Mouse (Mus musculus) lung, postnatal 0 days (tissue): ENCODE measurements around the gene Cpm. TPM values are rescaled to one million over a fixed set of nuclear protein-coding genes. Genes with fewer than 3 reads are reported as not detected.

Experiments
- ATAC-seq: fragments of 200-750 bp; cut with Nextera tagmentation; 2 replicates; pipeline ENCODE4 v1.8.0; 2017; ENCODE audit warnings: moderate library complexity
- DNase-seq: peaks from one replicate; pipeline ENCODE4 v3.0.0-alpha.2; 2016; ENCODE audit warnings: low spot score
- H3K27ac ChIP-seq: fragments of 300-500 bp; sonication (generic); 2 replicates; pipeline ENCODE4 v1.5.1; 2014; ENCODE audit warnings: antibody characterized with exemption, mild to moderate bottlenecking, low read length, mixed read lengths
- H3K27me3 ChIP-seq: fragments of 300-500 bp; sonication (generic); replicated peaks from 2 replicates; pipeline ENCODE4 v1.6.1; 2014; ENCODE audit warnings: low read length, mixed read lengths; ENCODE audit not compliant: insufficient read depth
- H3K36me3 ChIP-seq: fragments of 300-500 bp; sonication (generic); 2 replicates; pipeline ENCODE4 v1.6.1; 2014; ENCODE audit warnings: low read length, mixed read lengths; ENCODE audit not compliant: insufficient read depth
- H3K4me1 ChIP-seq: fragments of 300-500 bp; sonication (generic); 2 replicates; pipeline ENCODE4 v1.6.1; 2014; ENCODE audit warnings: antibody characterized with exemption, low read depth, low read length, mixed read lengths; ENCODE audit not compliant: insufficient read depth
- H3K4me2 ChIP-seq: fragments of 300-500 bp; sonication (generic); replicated peaks from 2 replicates; pipeline ENCODE4 v1.6.1; 2014; ENCODE audit warnings: low read depth, mild to moderate bottlenecking, low read length, moderate library complexity, mixed read lengths
- H3K4me3 ChIP-seq: fragments of 300-500 bp; sonication (generic); 2 replicates; pipeline ENCODE4 v1.5.1; 2014; ENCODE audit warnings: low read depth, low read length
- H3K9ac ChIP-seq: fragments of 300-500 bp; sonication (generic); replicated peaks from 2 replicates; pipeline ENCODE4 v1.6.1; 2014; ENCODE audit warnings: low read depth, mild to moderate bottlenecking
- H3K9me3 ChIP-seq: fragments of 300-500 bp; sonication (generic); 2 replicates; pipeline ENCODE4 v1.6.1; 2016; ENCODE audit warnings: low read length, mixed read lengths
- CTCF ChIP-seq: IDR thresholded peaks from 2 replicates; pipeline ENCODE4 v1.5.1; 2016; ENCODE audit warnings: antibody characterized with exemption, mild to moderate bottlenecking
- EP300 ChIP-seq: IDR thresholded peaks from 2 replicates; pipeline ENCODE4 v1.6.1; 2016; ENCODE audit warnings: antibody characterized with exemption, mild to moderate bottlenecking, control low read depth
- WGBS: fragments of 180-500 bp; shearing (Covaris S2); extraction: QIAGEN DNeasy Blood & Tissue Kit; methylation state at CpG from one replicate; pipeline ENCODE4 v1.1.7; 2014; 5-methylcytosine and 5-hydroxymethylcytosine counted together
- polyA plus RNA-seq: library from polyadenylated mRNA; unstranded; fragments of >200 nt; fragmentation: Nextera tagmentation; extraction: Ambion mirVana; gene quantifications from 2 replicates; pipeline ENCODE4 v1.2.1, GENCODE M21; 2015

Gene Cpm
- polyA plus RNA-seq, 1 experiment from 2014 or later = 250 TPM

DNA sequence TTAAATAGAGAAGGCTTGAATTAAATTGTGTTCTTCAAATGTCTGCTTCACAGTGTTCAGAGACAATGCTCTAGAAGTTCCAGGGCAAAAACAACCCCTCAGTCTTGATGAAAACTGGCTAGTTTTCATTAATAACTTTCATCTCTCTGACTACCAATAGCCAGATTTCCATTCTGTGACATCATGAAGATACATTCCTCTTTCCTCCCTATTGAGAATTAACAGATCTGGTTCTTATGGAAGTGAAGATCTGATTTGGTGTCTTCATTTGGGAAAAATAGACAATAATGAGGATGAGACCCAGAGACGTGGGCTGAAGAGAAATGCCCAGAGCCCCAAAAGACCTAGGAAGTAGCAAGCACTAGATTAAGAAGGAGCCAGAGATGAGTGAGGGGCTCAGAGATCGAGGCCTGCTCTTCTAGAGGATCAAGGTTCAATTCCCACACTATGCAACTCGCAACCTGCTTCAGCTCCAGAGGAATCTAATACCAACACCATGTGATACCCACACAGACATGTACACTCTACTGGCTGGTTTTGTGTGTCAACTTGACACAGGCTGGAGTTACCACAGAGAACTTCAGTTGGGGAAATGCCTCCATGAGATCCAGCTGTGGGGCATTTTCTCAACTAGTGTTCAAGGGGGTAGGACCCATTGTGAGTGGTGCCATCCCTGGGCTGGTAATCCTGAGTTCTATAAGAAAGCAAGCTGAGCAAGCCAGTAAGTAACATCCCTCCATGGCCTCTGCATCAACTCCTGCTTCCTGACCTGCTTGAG is 11.5 kb upstream of the Cpm start:
- H3K9ac ChIP-seq = no peak overlapping the region
- no peak overlapping the region for H3K27ac ChIP-seq
- no peak overlapping the region for H3K4me2 ChIP-seq
- ATAC-seq (no peak), DNase-seq (no peak)
- no peaks in the 10 kb centered on the region for H3K9me3 ChIP-seq
- H3K4me1 ChIP-seq = no peaks in the 10 kb centered on the region
- no peaks in the 10 kb centered on the region for H3K27me3 ChIP-seq
- H3K4me3 ChIP-seq = no peak overlapping the region
- TF ChIP-seq EP300 (no peak), CTCF (no peak)
- 86% methylated on average over 3 of the region's 3 CpGs for WGBS
- no peaks in the 10 kb centered on the region for H3K36me3 ChIP-seq

DNA sequence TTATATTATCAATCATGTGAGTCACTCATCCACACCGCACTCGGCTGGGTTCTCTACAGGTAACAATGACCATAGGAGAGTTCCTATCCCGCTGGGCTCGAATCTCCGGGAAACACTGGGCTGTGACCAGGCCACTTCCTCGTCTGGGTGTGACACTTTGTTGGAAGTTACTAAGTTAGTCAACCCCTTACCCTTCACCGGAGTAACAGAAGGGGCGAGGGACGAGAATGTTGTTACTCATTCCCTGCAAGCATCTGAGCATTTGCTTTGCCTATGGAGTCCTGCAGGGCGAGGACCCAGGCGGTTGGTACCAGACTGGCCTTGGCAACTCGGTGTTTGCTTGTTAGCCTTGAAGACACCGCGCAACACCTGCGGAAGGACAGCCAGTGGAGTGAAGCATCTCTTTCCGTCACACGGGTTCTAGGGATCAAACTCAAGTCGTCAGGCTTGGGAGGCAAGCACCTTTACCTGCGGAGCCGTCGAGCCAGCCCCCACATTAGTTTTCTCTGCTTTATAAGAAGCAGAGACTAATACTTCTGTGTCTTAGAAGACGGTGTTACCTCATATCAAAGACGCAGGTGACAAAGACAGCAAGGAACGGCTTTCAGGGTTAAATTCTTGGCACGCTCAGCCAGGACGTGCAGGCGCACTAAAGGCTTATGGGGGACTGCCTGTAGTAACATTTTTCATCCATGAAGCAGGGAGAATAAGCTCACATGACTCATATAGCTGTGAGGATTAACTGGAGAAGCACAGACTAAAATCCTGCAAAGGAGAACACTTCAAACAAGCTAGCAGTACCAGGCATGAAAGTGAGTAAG is 10.0 kb upstream of the Cpm start:
- Histone ChIP-seq H3K27ac (no peak overlapping the region), H3K4me1 (no peaks in the 10 kb centered on the region), H3K27me3 (no peaks in the 10 kb centered on the region), H3K36me3 (no peaks in the 10 kb centered on the region), H3K9ac (no peak overlapping the region), H3K4me3 (no peak overlapping the region), H3K9me3 (no peaks in the 10 kb centered on the region), H3K4me2 (no peak overlapping the region)
- 79% methylated on average over 27 of the region's 27 CpGs for WGBS
- DNase-seq = no peak
- TF ChIP-seq EP300 (no peak), CTCF (no peak)
- ATAC-seq = no peak

DNA sequence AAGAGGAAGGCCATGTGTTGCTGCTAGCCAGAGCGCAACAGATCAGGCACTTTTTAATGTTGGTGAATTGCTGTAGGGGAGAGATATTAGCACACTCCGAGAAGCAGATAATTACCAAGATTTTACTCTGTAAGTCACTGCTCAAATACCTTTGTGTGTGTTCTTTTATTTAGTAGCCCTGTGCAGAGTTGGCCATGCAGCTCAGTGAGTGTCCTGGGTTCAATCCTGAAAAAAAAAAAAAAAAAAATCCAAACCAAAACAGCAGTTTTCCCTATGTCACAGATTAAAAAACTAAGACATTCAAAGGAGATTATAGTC is 9.5 kb upstream of the Cpm start:
- TF ChIP-seq EP300 = no peak
- no peak for TF ChIP-seq CTCF
- DNase-seq (no peak), ATAC-seq (no peak)
- no peaks in the 10 kb centered on the region for H3K9me3 ChIP-seq
- no peak overlapping the region for H3K9ac ChIP-seq
- no peaks in the 10 kb centered on the region for H3K27me3 ChIP-seq
- no peaks in the 10 kb centered on the region for H3K4me1 ChIP-seq
- no peak overlapping the region for H3K4me3 ChIP-seq
- H3K36me3 ChIP-seq = no peaks in the 10 kb centered on the region
- H3K27ac ChIP-seq = no peak overlapping the region
- WGBS = 94% methylated on average over 2 of the region's 2 CpGs
- no peak overlapping the region for H3K4me2 ChIP-seq

GRCm38 (mm10) chr10:117620530-117620929 is 8.8 kb upstream of the Cpm start:
- no peaks in the 10 kb centered on the region for H3K4me1 ChIP-seq
- H3K27me3 ChIP-seq = no peaks in the 10 kb centered on the region
- whole genome bisulfite sequencing = 91% methylated on average over 4 of the region's 4 CpGs
- H3K4me2 ChIP-seq = no peak overlapping the region
- H3K4me3 ChIP-seq = no peak overlapping the region
- H3K9ac ChIP-seq = no peak overlapping the region
- no peaks in the 10 kb centered on the region for H3K9me3 ChIP-seq
- no peak overlapping the region for H3K27ac ChIP-seq
- TF ChIP-seq CTCF (no peak), EP300 (no peak)
- ATAC-seq (no peak), DNase-seq (no peak)
- no peaks in the 10 kb centered on the region for H3K36me3 ChIP-seq

GRCm38 (mm10) chr10:117620934-117621501 is 8.3 kb upstream of the Cpm start:
- ATAC-seq = no peak
- TF ChIP-seq EP300 (no peak), CTCF (no peak)
- WGBS = 71% methylated on average over 3 of the region's 3 CpGs
- DNase-seq = no peak
- Histone ChIP-seq H3K9ac (no peak overlapping the region), H3K36me3 (no peaks in the 10 kb centered on the region), H3K27ac (no peak overlapping the region), H3K4me1 (no peaks in the 10 kb centered on the region), H3K4me3 (no peak overlapping the region), H3K27me3 (no peaks in the 10 kb centered on the region), H3K4me2 (no peak overlapping the region), H3K9me3 (no peaks in the 10 kb centered on the region)
